Mouse (Mus musculus): ENCODE data around the gene Il31ra.
A peak's percentile ranks its signal among the peaks of the same experiment; 100 is the strongest.

Gene Il31ra

GRCm38 (mm10) chr13:112556501-112556900, 37.7 kb downstream of the Il31ra start:
- DNase-seq, result no peak

GRCm38 (mm10) chr13:112553304-112553703, 40.9 kb downstream of the Il31ra start:
- DNase-seq, result no peak

- DNase-seq, result no peak
Measured at GRCm38 (mm10) chr13:112551641-112552548, 42.3 kb downstream of the Il31ra start.

- no peak for DNase-seq
Measured at GRCm38 (mm10) chr13:112541223-112541975, 52.8 kb downstream of the Il31ra start.

- no peak for DNase-seq
Measured at GRCm38 (mm10) chr13:112540616-112541015, 53.5 kb downstream of the Il31ra start.

- no peak for DNase-seq
Measured at GRCm38 (mm10) chr13:112537065-112537464, 57.1 kb downstream of the Il31ra start.

GRCm38 (mm10) chr13:112536611-112537010, 57.5 kb downstream of the Il31ra start:
- no peak for DNase-seq

GRCm38 (mm10) chr13:112533556-112533955, 60.6 kb downstream of the Il31ra start:
- no peak for DNase-seq

- no peak for DNase-seq
Measured at GRCm38 (mm10) chr13:112532235-112532634, 61.9 kb downstream of the Il31ra start.

GRCm38 (mm10) chr13:112529893-112530292, 64.3 kb downstream of the Il31ra start:
- peak; percentile 92 for DNase-seq

GRCm38 (mm10) chr13:112527186-112527585, 67.0 kb downstream of the Il31ra start:
- DNase-seq, result no peak

- DNase-seq, result no peak
Measured at GRCm38 (mm10) chr13:112523346-112523970, 70.7 kb downstream of the Il31ra start.

- no peak for DNase-seq
Measured at GRCm38 (mm10) chr13:112522896-112523295, 71.3 kb downstream of the Il31ra start.

- DNase-seq, result no peak
Measured at GRCm38 (mm10) chr13:112522261-112522660, 71.9 kb downstream of the Il31ra start.

GRCm38 (mm10) chr13:112514546-112514945, 79.6 kb downstream of the Il31ra start:
- DNase-seq, result no peak

GRCm38 (mm10) chr13:112512824-112513223, 81.3 kb downstream of the Il31ra start:
- DNase-seq, result no peak

- no peak for DNase-seq
Measured at GRCm38 (mm10) chr13:112511810-112512209, 82.3 kb downstream of the Il31ra start.

- peak; percentile 45 for DNase-seq
Measured at GRCm38 (mm10) chr13:112511261-112511660, 82.9 kb downstream of the Il31ra start.

- DNase-seq, result peak; percentile 14
Measured at GRCm38 (mm10) chr13:112510437-112511212, 83.5 kb downstream of the Il31ra start.

- DNase-seq, result peak; percentile 80
Measured at GRCm38 (mm10) chr13:112509465-112509864, 84.7 kb downstream of the Il31ra start.

GRCm38 (mm10) chr13:112508487-112508886, 85.7 kb downstream of the Il31ra start:
- no peak for DNase-seq

- no peak for DNase-seq
Measured at GRCm38 (mm10) chr13:112507691-112508090, 86.5 kb downstream of the Il31ra start.

Data from lung, postnatal 36 days (tissue).